Mouse (Mus musculus): ENCODE measurements around the gene Ctnna2. TPM values are rescaled to one million over a fixed set of nuclear protein-coding genes. Genes with fewer than 3 reads are reported as not detected.

Gene Ctnna2
- polyA plus RNA-seq, 1 experiment from 2014 or later = 72.4 TPM

DNA sequence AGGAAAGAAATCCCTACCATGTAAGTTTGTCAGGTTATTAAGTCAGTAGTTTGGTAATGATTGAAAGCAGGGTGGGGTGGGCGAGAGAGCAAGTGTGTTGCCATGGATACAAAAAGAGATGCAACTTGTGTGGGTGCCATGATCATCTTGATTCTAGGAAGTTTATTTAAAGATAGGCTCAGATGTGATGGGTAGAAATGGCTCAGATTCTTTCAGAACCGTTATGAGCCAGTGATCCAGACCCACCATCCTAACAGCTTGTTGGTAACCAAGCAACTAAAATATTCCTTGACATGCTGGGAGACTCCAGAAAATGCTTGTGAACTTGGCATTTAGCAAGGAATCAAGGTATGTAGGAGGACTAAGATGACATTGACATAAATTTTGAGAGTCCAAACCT lies 521.6 kb downstream of the Ctnna2 start:
- ATAC-seq (ENCODE audit: low FRiP score) = no peak
- H3K27me3 ChIP-seq = no peaks in the 10 kb centered on the region
- 94% methylated on average over 2 of the region's 2 CpGs for WGBS

DNA sequence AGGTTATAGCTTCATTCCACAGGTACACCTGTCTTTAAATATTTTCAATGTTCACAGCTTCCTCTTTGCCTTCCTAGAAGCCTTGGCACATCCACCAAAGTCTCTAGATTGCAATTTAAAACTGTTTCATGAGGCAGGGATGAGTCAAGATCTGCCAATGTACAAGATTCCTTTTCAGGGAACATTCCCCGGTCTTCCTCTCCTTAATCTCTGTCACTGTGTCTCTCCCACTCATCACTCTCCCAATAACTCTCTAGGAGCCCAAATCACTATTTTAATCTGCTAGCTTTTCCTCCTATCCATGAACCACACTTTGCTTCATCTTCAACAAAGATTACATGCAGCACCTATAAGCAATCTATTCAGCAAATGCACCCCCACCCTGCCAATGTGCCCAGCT lies 532.6 kb downstream of the Ctnna2 start:
- no peak overlapping the region for H3K4me2 ChIP-seq
- WGBS = 90% methylated on average over 1 of the region's 1 CpGs
- ATAC-seq (ENCODE audit: low FRiP score) = no peak

More for the DNA sequence above, 521.6 kb downstream of the Ctnna2 start:
- Histone ChIP-seq H3K36me3 (replicated peaks) (no peaks in the 10 kb centered on the region), H3K4me3 (replicated peaks) (no peak overlapping the region), H3K4me2 (no peak overlapping the region), H3K4me1 (no peaks in the 10 kb centered on the region), H3K9ac (no peak overlapping the region), H3K9me3 (no peaks in the 10 kb centered on the region), H3K27ac (no peak overlapping the region)

DNA sequence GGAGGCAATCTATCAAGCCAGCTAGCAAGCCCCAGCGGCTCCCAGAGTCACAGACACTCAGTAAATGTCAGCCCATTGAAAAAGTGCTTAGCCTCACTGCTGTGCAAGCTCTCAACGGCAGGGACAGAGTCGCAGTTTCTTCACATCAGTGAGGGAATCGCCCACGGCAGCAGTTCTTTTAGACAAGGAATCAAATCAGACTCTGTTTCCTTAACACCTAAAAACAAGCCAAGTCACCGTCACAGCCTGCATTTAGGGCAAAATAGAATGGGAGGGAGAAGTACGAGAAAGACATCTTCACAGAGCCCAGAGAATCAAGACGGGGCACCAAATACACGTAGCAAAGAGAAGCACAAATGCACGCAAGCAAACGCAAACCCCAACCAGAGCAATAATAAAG lies 535.6 kb downstream of the Ctnna2 start:
- 87% methylated on average over 11 of the region's 11 CpGs for WGBS
- no peak overlapping the region for H3K4me2 ChIP-seq

More for the DNA sequence above, 532.6 kb downstream of the Ctnna2 start:
- H3K27ac ChIP-seq = no peak overlapping the region
- no peak overlapping the region for H3K9ac ChIP-seq
- no peaks in the 10 kb centered on the region for H3K27me3 ChIP-seq
- no peaks in the 10 kb centered on the region for H3K9me3 ChIP-seq
- no peaks in the 10 kb centered on the region for H3K36me3 ChIP-seq (replicated peaks)
- no peak overlapping the region for H3K4me3 ChIP-seq (replicated peaks)
- no peaks in the 10 kb centered on the region for H3K4me1 ChIP-seq

DNA sequence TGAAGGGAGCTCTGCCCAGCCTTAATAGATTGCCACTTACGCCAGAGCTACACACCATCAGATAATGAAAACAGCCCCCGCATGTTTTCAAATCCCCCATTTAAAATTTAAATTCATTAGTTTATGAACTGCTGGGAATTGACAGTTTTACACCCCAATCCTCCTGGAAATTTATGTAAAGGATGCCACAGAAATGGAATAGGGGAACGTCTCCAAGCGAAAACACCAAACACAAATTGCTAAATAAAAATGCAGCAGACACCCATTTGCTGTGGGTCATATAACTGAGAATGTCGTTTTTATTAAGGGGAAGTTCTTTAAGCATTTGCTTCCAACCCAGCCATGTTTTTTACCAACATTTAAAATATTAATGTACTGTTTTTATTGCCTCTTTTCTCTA lies 538.4 kb downstream of the Ctnna2 start:
- H3K9ac ChIP-seq = no peak overlapping the region
- 77% methylated on average over 5 of the region's 5 CpGs for WGBS
- no peak overlapping the region for H3K4me2 ChIP-seq

More for the DNA sequence above, 535.6 kb downstream of the Ctnna2 start:
- no peak for ATAC-seq (ENCODE audit: low FRiP score)
- Histone ChIP-seq H3K27me3 (no peaks in the 10 kb centered on the region), H3K4me3 (replicated peaks) (no peak overlapping the region), H3K9me3 (no peaks in the 10 kb centered on the region), H3K27ac (no peak overlapping the region), H3K4me1 (no peaks in the 10 kb centered on the region), H3K9ac (no peak overlapping the region), H3K36me3 (replicated peaks) (no peaks in the 10 kb centered on the region)

DNA sequence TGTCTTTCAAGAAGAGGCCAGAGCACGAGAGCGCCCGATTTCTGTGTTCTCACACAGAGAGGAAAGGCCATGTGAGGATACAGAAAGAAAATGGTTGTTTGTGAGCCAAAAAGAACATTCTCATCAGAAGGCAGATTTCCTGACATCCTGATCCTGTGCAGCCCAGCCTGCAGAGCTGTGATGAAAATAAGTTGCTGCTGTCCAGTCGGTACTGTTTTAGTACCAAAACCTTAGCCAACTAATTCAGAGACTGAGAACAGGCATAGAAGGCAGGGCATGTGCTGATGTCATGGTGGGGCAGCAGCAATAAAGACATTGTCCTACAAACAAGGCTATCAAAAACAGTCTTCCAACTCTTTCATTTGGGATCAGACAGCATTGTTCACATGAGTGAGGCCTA lies 549.1 kb downstream of the Ctnna2 start:
- Histone ChIP-seq H3K4me2 (no peak overlapping the region), H3K4me1 (no peaks in the 10 kb centered on the region), H3K9ac (no peak overlapping the region), H3K27ac (no peak overlapping the region), H3K9me3 (no peaks in the 10 kb centered on the region), H3K27me3 (no peaks in the 10 kb centered on the region), H3K4me3 (replicated peaks) (no peak overlapping the region), H3K36me3 (replicated peaks) (no peaks in the 10 kb centered on the region)
- ATAC-seq (ENCODE audit: low FRiP score) = no peak
- WGBS = 87% methylated on average over 4 of the region's 4 CpGs

More for the DNA sequence above, 538.4 kb downstream of the Ctnna2 start:
- no peaks in the 10 kb centered on the region for H3K36me3 ChIP-seq (replicated peaks)
- no peaks in the 10 kb centered on the region for H3K9me3 ChIP-seq
- ATAC-seq (ENCODE audit: low FRiP score) = no peak
- no peak overlapping the region for H3K4me3 ChIP-seq (replicated peaks)
- no peaks in the 10 kb centered on the region for H3K27me3 ChIP-seq
- H3K4me1 ChIP-seq = no peaks in the 10 kb centered on the region
- H3K27ac ChIP-seq = no peak overlapping the region

DNA sequence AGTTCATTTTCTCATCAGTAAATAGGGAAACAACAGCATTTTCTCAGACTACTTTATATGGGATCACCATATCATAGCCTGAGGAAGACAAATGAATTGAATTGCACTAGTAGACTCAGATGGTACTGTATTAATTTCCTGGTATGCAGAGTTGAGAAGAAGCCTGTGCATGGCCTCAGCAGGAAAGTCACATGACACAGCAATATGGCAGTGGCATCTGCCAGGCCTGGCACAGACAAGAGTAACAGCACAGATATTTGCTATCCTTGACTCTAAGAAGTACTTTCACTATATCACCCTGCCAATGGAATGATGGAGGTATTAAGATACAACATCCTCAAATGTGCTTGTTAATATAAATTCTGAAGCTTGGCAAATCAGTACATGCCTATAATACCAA lies 553.8 kb downstream of the Ctnna2 start:
- Histone ChIP-seq H3K36me3 (replicated peaks) (no peaks in the 10 kb centered on the region), H3K4me1 (no peaks in the 10 kb centered on the region), H3K27me3 (no peaks in the 10 kb centered on the region), H3K9ac (no peak overlapping the region), H3K9me3 (no peaks in the 10 kb centered on the region), H3K27ac (no peak overlapping the region), H3K4me3 (replicated peaks) (no peak overlapping the region), H3K4me2 (no peak overlapping the region)
- no peak for ATAC-seq (ENCODE audit: low FRiP score)

DNA sequence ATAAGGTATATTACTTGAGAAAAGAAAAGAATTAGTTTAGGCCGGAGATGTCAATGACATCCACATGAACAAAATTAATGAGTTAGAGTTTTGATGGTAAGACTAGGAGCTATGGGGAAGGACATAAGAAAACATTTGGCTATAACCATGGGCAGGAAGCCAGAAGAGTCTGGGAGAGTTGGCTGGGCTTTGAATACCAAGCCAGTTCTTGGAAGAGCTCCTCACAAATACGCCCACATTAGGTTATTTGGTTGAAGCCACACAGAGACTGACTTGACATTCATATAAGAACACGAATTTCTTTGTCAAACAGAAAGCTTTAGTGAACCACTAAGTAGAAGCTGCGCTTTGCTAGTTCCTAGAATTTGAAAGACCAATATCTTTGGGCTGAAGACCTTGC lies 554.7 kb downstream of the Ctnna2 start:
- H3K27me3 ChIP-seq = no peaks in the 10 kb centered on the region
- no peak for ATAC-seq (ENCODE audit: low FRiP score)
- H3K9ac ChIP-seq = no peak overlapping the region
- no peaks in the 10 kb centered on the region for H3K36me3 ChIP-seq (replicated peaks)
- no peak overlapping the region for H3K4me2 ChIP-seq
- no peaks in the 10 kb centered on the region for H3K9me3 ChIP-seq
- H3K4me3 ChIP-seq (replicated peaks) = no peak overlapping the region
- no peak overlapping the region for H3K27ac ChIP-seq
- no peaks in the 10 kb centered on the region for H3K4me1 ChIP-seq
- WGBS = 90% methylated on average over 4 of the region's 4 CpGs

DNA sequence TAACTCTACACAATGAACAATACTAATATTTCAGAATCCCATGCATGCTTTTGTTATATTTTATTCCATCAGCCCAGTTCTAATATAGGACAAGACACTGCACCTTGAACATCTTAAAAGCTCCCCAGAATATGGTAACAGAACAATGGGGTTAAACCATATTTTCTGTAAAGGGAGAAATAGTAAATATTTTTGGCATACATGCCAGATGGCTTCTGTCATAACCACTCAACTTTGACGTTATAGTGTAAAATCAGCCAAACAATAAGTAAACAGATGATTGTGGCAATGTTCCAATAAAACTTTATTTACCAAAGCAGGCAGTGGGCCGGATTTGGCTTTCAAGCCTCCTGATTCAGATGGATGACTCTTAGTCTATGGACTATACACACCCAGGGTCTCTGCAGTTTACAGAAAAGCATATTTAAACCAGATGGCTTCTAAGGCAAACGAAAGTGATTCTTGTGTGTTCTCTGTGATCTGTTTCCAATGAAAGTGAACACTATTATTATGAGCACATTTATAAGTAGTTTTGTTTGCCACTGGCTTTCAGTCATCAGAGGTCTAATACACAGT lies 557.8 kb downstream of the Ctnna2 start:
- Histone ChIP-seq H3K9me3 (no peaks in the 10 kb centered on the region), H3K4me2 (no peak overlapping the region), H3K9ac (no peak overlapping the region), H3K27ac (no peak overlapping the region), H3K36me3 (replicated peaks) (no peaks in the 10 kb centered on the region), H3K4me1 (no peaks in the 10 kb centered on the region), H3K27me3 (no peaks in the 10 kb centered on the region), H3K4me3 (replicated peaks) (no peak overlapping the region)
- ATAC-seq (ENCODE audit: low FRiP score) = no peak
- WGBS = 74% methylated on average over 3 of the region's 3 CpGs

DNA sequence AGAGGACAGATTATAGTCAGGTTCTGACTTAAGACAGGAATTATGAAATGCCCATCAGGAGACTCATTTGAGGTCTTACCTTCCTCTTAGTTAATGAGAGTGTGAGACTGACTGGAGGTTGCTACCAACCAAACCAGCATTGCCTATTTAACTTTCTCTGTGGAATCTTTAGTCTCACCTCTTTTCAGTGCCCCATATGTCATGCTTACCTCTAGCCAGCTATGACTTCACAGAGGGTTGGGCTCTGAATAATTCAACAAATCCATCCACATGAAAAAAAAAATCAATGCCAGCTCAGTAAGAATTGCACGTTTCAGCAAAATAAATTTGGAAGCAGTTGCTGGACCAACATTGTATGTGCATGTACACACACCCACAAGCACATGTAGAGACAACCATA lies 562.5 kb downstream of the Ctnna2 start:
- no peak for ATAC-seq (ENCODE audit: low FRiP score)
- no peak overlapping the region for H3K4me2 ChIP-seq
- H3K4me3 ChIP-seq (replicated peaks) = no peak overlapping the region
- no peaks in the 10 kb centered on the region for H3K9me3 ChIP-seq
- H3K36me3 ChIP-seq (replicated peaks) = no peaks in the 10 kb centered on the region
- H3K4me1 ChIP-seq = peaks cover 5% of the 10 kb centered on the region; the same call in 1 of the 2 replicates
- H3K9ac ChIP-seq = no peak overlapping the region
- 77% methylated on average over 1 of the region's 1 CpGs for WGBS
- no peak overlapping the region for H3K27ac ChIP-seq
- no peaks in the 10 kb centered on the region for H3K27me3 ChIP-seq

DNA sequence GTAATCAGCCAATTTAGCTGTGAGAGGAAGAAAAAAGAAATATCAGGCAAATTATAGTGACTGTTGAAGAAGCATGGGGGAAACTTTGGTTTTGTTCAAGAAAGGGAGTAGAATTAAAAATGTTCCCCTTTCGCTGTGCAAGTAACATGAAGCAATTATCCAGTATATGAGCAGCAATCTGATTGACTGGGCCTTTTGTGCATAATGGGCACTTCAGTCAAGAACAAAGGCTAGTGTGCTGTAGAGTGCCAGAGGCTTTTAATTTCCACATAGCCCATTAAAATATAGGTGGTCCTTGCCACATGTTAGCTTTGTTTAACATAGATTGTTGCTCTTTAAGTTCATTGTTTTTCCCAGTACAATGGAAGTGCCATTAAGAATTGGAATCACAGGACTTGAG lies 566.0 kb downstream of the Ctnna2 start:
- H3K4me2 ChIP-seq = no peak overlapping the region
- peaks cover 5% of the 10 kb centered on the region; the same call in 1 of the 2 replicates for H3K4me1 ChIP-seq
- no peak overlapping the region for H3K27ac ChIP-seq
- ATAC-seq (ENCODE audit: low FRiP score) = peak; percentile 75; the same call in 1 of the 2 replicates
- WGBS = 18% methylated on average over 1 of the region's 1 CpGs
- H3K27me3 ChIP-seq = no peaks in the 10 kb centered on the region
- no peaks in the 10 kb centered on the region for H3K36me3 ChIP-seq (replicated peaks)
- no peak overlapping the region for H3K4me3 ChIP-seq (replicated peaks)
- no peak overlapping the region for H3K9ac ChIP-seq
- no peaks in the 10 kb centered on the region for H3K9me3 ChIP-seq

DNA sequence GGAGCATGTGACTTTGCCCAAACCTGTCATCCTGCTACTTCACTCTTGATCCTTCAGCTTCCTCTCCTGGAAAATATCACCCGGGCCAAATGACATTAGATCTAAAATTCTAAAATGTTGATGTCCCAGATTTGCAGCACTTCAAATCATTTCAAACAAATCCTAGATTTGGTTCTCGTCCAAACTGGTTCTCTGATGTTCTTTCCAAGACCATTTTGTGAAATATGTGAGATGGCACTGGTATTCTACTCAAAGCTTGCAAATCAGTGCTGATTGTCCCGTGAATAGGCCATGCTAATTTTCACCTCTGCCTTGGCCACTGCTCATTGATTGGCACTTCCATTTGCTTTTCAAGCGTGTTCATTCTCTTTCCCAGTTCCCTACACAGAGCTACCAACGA lies 571.0 kb downstream of the Ctnna2 start:
- peaks cover 3% of the 10 kb centered on the region; the same call in 1 of the 2 replicates for H3K4me1 ChIP-seq
- H3K27ac ChIP-seq = no peak overlapping the region
- no peak overlapping the region for H3K9ac ChIP-seq
- no peaks in the 10 kb centered on the region for H3K27me3 ChIP-seq
- no peaks in the 10 kb centered on the region for H3K36me3 ChIP-seq (replicated peaks)
- ATAC-seq (ENCODE audit: low FRiP score) = no peak
- 66% methylated on average over 5 of the region's 5 CpGs for WGBS
- H3K4me2 ChIP-seq = no peak overlapping the region
- H3K9me3 ChIP-seq = no peaks in the 10 kb centered on the region
- no peak overlapping the region for H3K4me3 ChIP-seq (replicated peaks)

DNA sequence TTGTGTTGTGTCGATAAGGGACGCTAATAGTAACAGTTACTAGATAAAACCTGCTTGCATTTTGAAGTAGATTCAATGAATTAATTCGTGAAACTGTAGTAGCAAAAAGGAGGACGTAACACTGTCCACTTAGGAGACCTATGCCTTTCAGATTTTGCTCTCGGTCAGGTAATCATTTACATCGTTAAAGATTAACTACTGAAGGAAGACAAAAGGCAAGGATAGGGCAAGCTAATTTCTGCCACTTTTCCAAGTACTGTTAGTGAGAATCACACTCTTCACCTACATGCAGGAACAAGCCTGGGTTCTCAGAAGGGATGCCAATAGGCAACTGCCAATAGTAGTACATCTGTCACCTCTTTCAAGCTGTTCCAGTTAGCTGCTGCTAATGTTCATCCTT lies 578.7 kb downstream of the Ctnna2 start:
- Histone ChIP-seq H3K9ac (no peak overlapping the region), H3K4me1 (no peaks in the 10 kb centered on the region), H3K4me2 (no peak overlapping the region), H3K36me3 (replicated peaks) (no peaks in the 10 kb centered on the region), H3K4me3 (replicated peaks) (no peak overlapping the region), H3K27ac (no peak overlapping the region), H3K9me3 (no peaks in the 10 kb centered on the region), H3K27me3 (no peaks in the 10 kb centered on the region)
- WGBS = 90% methylated on average over 6 of the region's 6 CpGs
- ATAC-seq (ENCODE audit: low FRiP score) = no peak

DNA sequence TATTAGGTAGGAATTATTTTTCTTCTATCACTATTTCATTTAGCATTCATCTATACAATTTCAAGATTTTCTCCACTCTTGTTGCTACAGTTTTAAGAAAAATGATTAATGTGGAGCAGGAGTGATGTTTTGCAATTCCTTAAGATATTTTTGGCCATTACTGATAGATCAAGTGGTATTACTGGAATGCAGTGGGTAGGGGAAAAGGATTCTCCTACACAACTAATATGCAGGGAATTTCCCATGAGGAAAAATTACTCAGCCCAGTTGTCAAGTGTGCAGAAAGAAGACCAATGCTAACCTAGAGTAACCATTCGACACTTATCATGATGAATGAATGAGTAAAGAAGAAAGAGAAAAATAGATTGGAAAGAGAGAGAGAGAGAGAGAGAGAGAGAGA lies 587.8 kb downstream of the Ctnna2 start:
- no peaks in the 10 kb centered on the region for H3K9me3 ChIP-seq
- H3K4me3 ChIP-seq (replicated peaks) = no peak overlapping the region
- H3K36me3 ChIP-seq (replicated peaks) = no peaks in the 10 kb centered on the region
- no peaks in the 10 kb centered on the region for H3K27me3 ChIP-seq
- no peaks in the 10 kb centered on the region for H3K4me1 ChIP-seq
- WGBS = 81% methylated on average over 1 of the region's 1 CpGs
- no peak overlapping the region for H3K9ac ChIP-seq
- H3K4me2 ChIP-seq = no peak overlapping the region
- no peak for ATAC-seq (ENCODE audit: low FRiP score)
- no peak overlapping the region for H3K27ac ChIP-seq
